Mouse (Mus musculus): ENCODE data around the gene Gm14085.

GRCm38 (mm10) chr2:122476585-122476984 is 8.2 kb upstream of the Gm14085 start:
- no peak for TF ChIP-seq CTCF (IDR thresholded peaks at IDR 0.05)
- TF ChIP-seq POLR2A (IDR thresholded peaks at IDR 0.05; ENCODE audit: insufficient read depth, low read depth, low read length) = no peak
- no peak for TF ChIP-seq EP300 (IDR thresholded peaks at IDR 0.05; ENCODE audit: insufficient read depth, low read depth, low read length)
